Mouse (Mus musculus): ENCODE data around the gene Dnal1. TPM values are rescaled to one million over a fixed set of nuclear protein-coding genes. Genes with fewer than 3 reads are reported as not detected.

The Dnal1 gene
- polyA plus RNA-seq, 1 experiment from 2014 or later = 2.8 TPM

DNA sequence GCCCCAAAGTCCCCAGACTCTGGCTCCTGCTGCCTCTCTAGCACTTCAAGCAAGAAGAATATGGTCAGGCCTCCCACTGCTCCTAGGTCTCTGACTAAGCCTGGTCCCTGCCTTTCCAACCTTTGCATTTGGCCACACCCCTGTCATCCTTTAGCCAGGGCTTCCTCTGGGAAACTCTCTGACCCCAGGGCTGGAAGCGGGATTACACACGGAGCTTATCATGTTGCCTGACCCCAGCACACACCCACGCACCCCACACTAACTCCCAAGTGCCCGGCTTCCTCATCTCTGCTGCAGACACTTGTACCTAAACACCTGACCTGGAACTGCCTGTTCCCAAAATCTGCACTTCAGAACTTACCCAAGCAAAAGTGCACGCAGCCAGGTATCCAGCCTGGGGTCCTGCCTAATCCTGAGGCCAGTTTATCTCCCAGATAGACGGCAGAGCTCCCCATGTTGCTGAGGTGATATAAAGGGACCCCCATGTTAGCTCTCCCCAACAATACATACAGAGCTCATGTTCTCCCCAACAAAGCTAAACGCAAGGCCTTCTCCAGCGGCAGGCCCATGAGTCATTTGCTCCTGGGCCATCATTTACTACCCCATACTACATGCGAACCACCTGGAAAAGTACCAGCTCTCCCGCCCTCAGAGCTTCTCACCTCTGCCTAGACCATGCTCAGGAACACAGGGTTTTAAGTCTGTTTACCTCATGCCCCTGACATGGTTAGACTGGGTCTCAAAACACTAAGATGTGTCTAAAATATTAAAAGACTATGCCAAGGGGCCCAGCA is 64.7 kb downstream of the Dnal1 start:
- Histone ChIP-seq H3K4me3 (ENCODE audit: low read depth, low read length) (no peak overlapping the region), H3K36me3 (ENCODE audit: control insufficient read depth, insufficient read depth, low read length) (peaks cover 4% of the 10 kb centered on the region), H3K27me3 (replicated peaks; ENCODE audit: control insufficient read depth, insufficient read depth, low read length) (no peaks in the 10 kb centered on the region), H3K27ac (ENCODE audit: low read depth) (peak overlapping the region; percentile 27; the same call in 1 of the 2 replicates), H3K4me2 (ENCODE audit: low read length) (no peak overlapping the region), H3K4me1 (replicated peaks; ENCODE audit: control insufficient read depth, insufficient read depth, low read length) (peaks cover 81% of the 10 kb centered on the region), H3K9ac (ENCODE audit: low read length) (no peak overlapping the region), H3K9me3 (ENCODE audit: control insufficient read depth, low read length) (no peaks in the 10 kb centered on the region)
- 58% methylated on average over 10 of the region's 10 CpGs for WGBS
- ATAC-seq (replicated peaks; ENCODE audit: low FRiP score, low TSS enrichment, low read depth) = no peak
- no peak for DNase-seq (ENCODE audit: low spot score)

GRCm38 (mm10) chr12:84180090-84180489 is 65.9 kb downstream of the Dnal1 start:
- H3K4me3 ChIP-seq (ENCODE audit: low read depth, low read length) = no peak overlapping the region
- H3K4me1 ChIP-seq (replicated peaks; ENCODE audit: control insufficient read depth, insufficient read depth, low read length) = peaks cover 70% of the 10 kb centered on the region
- H3K27me3 ChIP-seq (replicated peaks; ENCODE audit: control insufficient read depth, insufficient read depth, low read length) = no peaks in the 10 kb centered on the region
- H3K36me3 ChIP-seq (ENCODE audit: control insufficient read depth, insufficient read depth, low read length) = no peaks in the 10 kb centered on the region
- H3K4me2 ChIP-seq (ENCODE audit: low read length) = no peak overlapping the region
- H3K9ac ChIP-seq (ENCODE audit: low read length) = peak overlapping the region; percentile 18; the same call in 1 of the 2 replicates
- no peaks in the 10 kb centered on the region for H3K9me3 ChIP-seq (ENCODE audit: control insufficient read depth, low read length)
- H3K27ac ChIP-seq (ENCODE audit: low read depth) = 0 out of 2 replicates have a peak overlapping the region, but pooled peaks have one; percentile 11
- DNase-seq (ENCODE audit: low spot score) (no peak), ATAC-seq (replicated peaks; ENCODE audit: low FRiP score, low TSS enrichment, low read depth) (no peak)
- 51% methylated on average over 3 of the region's 3 CpGs for WGBS

GRCm38 (mm10) chr12:84180701-84181435 is 66.7 kb downstream of the Dnal1 start:
- no peak overlapping the region for H3K27ac ChIP-seq (ENCODE audit: low read depth)
- no peaks in the 10 kb centered on the region for H3K27me3 ChIP-seq (replicated peaks; ENCODE audit: control insufficient read depth, insufficient read depth, low read length)
- no peak overlapping the region for H3K4me3 ChIP-seq (ENCODE audit: low read depth, low read length)
- ATAC-seq (replicated peaks; ENCODE audit: low FRiP score, low TSS enrichment, low read depth) = no peak; the same call in 1 of the 2 replicates
- H3K4me1 ChIP-seq (replicated peaks; ENCODE audit: control insufficient read depth, insufficient read depth, low read length) = peaks cover 63% of the 10 kb centered on the region
- H3K9me3 ChIP-seq (ENCODE audit: control insufficient read depth, low read length) = no peaks in the 10 kb centered on the region
- peak overlapping the region; percentile 22; the same call in 1 of the 2 replicates for H3K4me2 ChIP-seq (ENCODE audit: low read length)
- H3K9ac ChIP-seq (ENCODE audit: low read length) = no peak overlapping the region
- WGBS = 50% methylated on average over 8 of the region's 8 CpGs
- no peaks in the 10 kb centered on the region for H3K36me3 ChIP-seq (ENCODE audit: control insufficient read depth, insufficient read depth, low read length)
- DNase-seq (ENCODE audit: low spot score) = no peak

GRCm38 (mm10) chr12:84181999-84182398 is 67.8 kb downstream of the Dnal1 start:
- H3K4me2 ChIP-seq (ENCODE audit: low read length) = no peak overlapping the region

DNA sequence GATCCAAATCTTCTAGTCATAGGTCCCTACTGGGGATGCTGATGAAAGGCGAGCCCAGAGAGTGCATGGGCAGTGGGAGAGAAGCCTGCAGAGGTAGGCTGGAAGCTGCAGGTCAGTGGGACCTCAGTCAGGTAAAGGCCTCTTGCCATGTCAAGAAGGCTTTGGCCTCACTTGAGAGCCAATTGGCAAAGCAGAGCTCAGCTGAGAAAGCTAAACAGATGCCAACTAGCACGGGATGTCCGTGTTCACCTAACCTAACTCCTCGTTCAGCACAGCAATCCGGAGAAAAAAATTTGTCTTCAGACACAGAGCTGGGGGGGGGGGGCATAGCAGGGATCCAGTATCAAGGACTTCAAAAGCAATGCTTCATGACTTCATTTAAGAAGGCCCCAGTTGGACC is 70.8 kb downstream of the Dnal1 start:
- H3K27ac ChIP-seq (ENCODE audit: low read depth) = no peak overlapping the region

More at GRCm38 (mm10) chr12:84181999-84182398, 67.8 kb downstream of the Dnal1 start:
- ATAC-seq (replicated peaks; ENCODE audit: low FRiP score, low TSS enrichment, low read depth) (no peak), DNase-seq (ENCODE audit: low spot score) (no peak)
- Histone ChIP-seq H3K36me3 (ENCODE audit: control insufficient read depth, insufficient read depth, low read length) (no peaks in the 10 kb centered on the region), H3K9ac (ENCODE audit: low read length) (no peak overlapping the region), H3K4me3 (ENCODE audit: low read depth, low read length) (no peak overlapping the region), H3K27me3 (replicated peaks; ENCODE audit: control insufficient read depth, insufficient read depth, low read length) (no peaks in the 10 kb centered on the region), H3K9me3 (ENCODE audit: control insufficient read depth, low read length) (0 out of 2 replicates have a peak, but pooled peaks cover 3% of the 10 kb centered on the region), H3K4me1 (replicated peaks; ENCODE audit: control insufficient read depth, insufficient read depth, low read length) (peaks cover 60% of the 10 kb centered on the region), H3K27ac (ENCODE audit: low read depth) (no peak overlapping the region)
- 59% methylated on average over 6 of the region's 6 CpGs for WGBS

GRCm38 (mm10) chr12:84185547-84185946 is 71.4 kb downstream of the Dnal1 start:
- no peak for DNase-seq (ENCODE audit: low spot score)
- Histone ChIP-seq H3K4me1 (replicated peaks; ENCODE audit: control insufficient read depth, insufficient read depth, low read length) (peaks cover 60% of the 10 kb centered on the region), H3K4me3 (ENCODE audit: low read depth, low read length) (no peak overlapping the region), H3K9ac (ENCODE audit: low read length) (no peak overlapping the region), H3K27me3 (replicated peaks; ENCODE audit: control insufficient read depth, insufficient read depth, low read length) (no peaks in the 10 kb centered on the region), H3K9me3 (ENCODE audit: control insufficient read depth, low read length) (0 out of 2 replicates have a peak, but pooled peaks cover 3% of the 10 kb centered on the region), H3K4me2 (ENCODE audit: low read length) (no peak overlapping the region), H3K36me3 (ENCODE audit: control insufficient read depth, insufficient read depth, low read length) (no peaks in the 10 kb centered on the region), H3K27ac (ENCODE audit: low read depth) (no peak overlapping the region)
- 65% methylated on average over 6 of the region's 6 CpGs for WGBS
- ATAC-seq (replicated peaks; ENCODE audit: low FRiP score, low TSS enrichment, low read depth) = no peak

More for the DNA sequence above, 70.8 kb downstream of the Dnal1 start:
- Histone ChIP-seq H3K9ac (ENCODE audit: low read length) (no peak overlapping the region), H3K4me1 (replicated peaks; ENCODE audit: control insufficient read depth, insufficient read depth, low read length) (peaks cover 60% of the 10 kb centered on the region), H3K4me3 (ENCODE audit: low read depth, low read length) (no peak overlapping the region), H3K27me3 (replicated peaks; ENCODE audit: control insufficient read depth, insufficient read depth, low read length) (no peaks in the 10 kb centered on the region), H3K36me3 (ENCODE audit: control insufficient read depth, insufficient read depth, low read length) (no peaks in the 10 kb centered on the region), H3K9me3 (ENCODE audit: control insufficient read depth, low read length) (0 out of 2 replicates have a peak, but pooled peaks cover 3% of the 10 kb centered on the region), H3K4me2 (ENCODE audit: low read length) (no peak overlapping the region)
- DNase-seq (ENCODE audit: low spot score) (no peak), ATAC-seq (replicated peaks; ENCODE audit: low FRiP score, low TSS enrichment, low read depth) (no peak)
- WGBS = 92% methylated on average over 5 of the region's 5 CpGs

- Histone ChIP-seq H3K9me3 (ENCODE audit: control insufficient read depth, low read length) (0 out of 2 replicates have a peak, but pooled peaks cover 3% of the 10 kb centered on the region), H3K9ac (ENCODE audit: low read length) (no peak overlapping the region), H3K27ac (ENCODE audit: low read depth) (no peak overlapping the region), H3K27me3 (replicated peaks; ENCODE audit: control insufficient read depth, insufficient read depth, low read length) (no peaks in the 10 kb centered on the region), H3K36me3 (ENCODE audit: control insufficient read depth, insufficient read depth, low read length) (no peaks in the 10 kb centered on the region), H3K4me3 (ENCODE audit: low read depth, low read length) (no peak overlapping the region), H3K4me2 (ENCODE audit: low read length) (no peak overlapping the region), H3K4me1 (replicated peaks; ENCODE audit: control insufficient read depth, insufficient read depth, low read length) (peaks cover 60% of the 10 kb centered on the region)
- 86% methylated on average over 3 of the region's 3 CpGs for WGBS
- DNase-seq (ENCODE audit: low spot score) (no peak), ATAC-seq (replicated peaks; ENCODE audit: low FRiP score, low TSS enrichment, low read depth) (no peak)
Observed at GRCm38 (mm10) chr12:84186536-84186935, 72.4 kb downstream of the Dnal1 start.

DNA sequence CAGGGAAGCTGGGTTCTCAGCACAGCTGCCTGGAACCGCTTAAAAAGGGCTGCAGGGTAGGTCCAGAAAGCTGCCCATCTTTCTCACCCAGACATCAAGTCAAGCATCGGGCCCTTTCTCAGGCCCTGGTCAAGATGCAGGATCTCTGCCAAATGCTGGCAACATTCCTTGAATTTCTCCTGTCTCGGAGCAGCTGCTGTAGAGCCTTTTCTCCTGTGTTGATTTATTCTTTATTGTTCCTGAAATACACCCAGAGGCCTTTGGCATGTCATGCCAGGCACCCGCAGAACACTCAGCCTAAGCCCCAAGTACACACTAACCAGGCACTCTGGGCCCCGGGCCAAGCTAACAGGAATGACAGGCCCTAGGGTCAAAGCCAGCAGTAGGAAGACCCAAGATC is 72.8 kb downstream of the Dnal1 start:
- Histone ChIP-seq H3K36me3 (ENCODE audit: control insufficient read depth, insufficient read depth, low read length) (no peaks in the 10 kb centered on the region), H3K27ac (ENCODE audit: low read depth) (0 out of 2 replicates have a peak overlapping the region, but pooled peaks have one; percentile 73), H3K4me1 (replicated peaks; ENCODE audit: control insufficient read depth, insufficient read depth, low read length) (peaks cover 60% of the 10 kb centered on the region), H3K4me3 (ENCODE audit: low read depth, low read length) (no peak overlapping the region), H3K27me3 (replicated peaks; ENCODE audit: control insufficient read depth, insufficient read depth, low read length) (no peaks in the 10 kb centered on the region), H3K4me2 (ENCODE audit: low read length) (no peak overlapping the region), H3K9me3 (ENCODE audit: control insufficient read depth, low read length) (0 out of 2 replicates have a peak, but pooled peaks cover 3% of the 10 kb centered on the region), H3K9ac (ENCODE audit: low read length) (no peak overlapping the region)
- ATAC-seq (replicated peaks; ENCODE audit: low FRiP score, low TSS enrichment, low read depth) (no peak), DNase-seq (ENCODE audit: low spot score) (no peak)
- 47% methylated on average over 5 of the region's 5 CpGs for WGBS
